Mouse (Mus musculus) neural tube, embryonic 15.5 days (tissue): Measurements from ENCODE around the gene Gm49387. TPM values are rescaled to one million over a fixed set of nuclear protein-coding genes. Genes with fewer than 3 reads are reported as not detected.
"Not testable (repeated sequence)": the region's sequence is repeated elsewhere in the genome, so short reads cannot be mapped to it uniquely, and the experiment has no call there.

Source experiments
- ATAC-seq: fragments of 200-750 bp; cut with Nextera tagmentation; 2 replicates; pipeline ENCODE4 v1.8.0; 2017; ENCODE audit warnings: mild to moderate bottlenecking, moderate TSS enrichment, moderate library complexity; ENCODE audit not compliant: low FRiP score
- H3K27ac ChIP-seq: fragments of 300-500 bp; sonication (generic); replicated peaks from 2 replicates; pipeline ENCODE4 v1.5.1; 2015; ENCODE audit warnings: mild to moderate bottlenecking, inconsistent platforms
- H3K27me3 ChIP-seq: fragments of 300-500 bp; sonication (generic); replicated peaks from 2 replicates; pipeline ENCODE4 v1.6.1; 2015; ENCODE audit warnings: inconsistent platforms
- H3K36me3 ChIP-seq: fragments of 300-500 bp; sonication (generic); 2 replicates; pipeline ENCODE4 v1.6.1; 2015; ENCODE audit warnings: inconsistent platforms
- H3K4me1 ChIP-seq: fragments of 300-500 bp; sonication (generic); 2 replicates; pipeline ENCODE4 v1.6.1; 2015; ENCODE audit warnings: inconsistent platforms
- H3K4me2 ChIP-seq: fragments of 300-500 bp; sonication (generic); 2 replicates; pipeline ENCODE4 v1.6.1; 2015; ENCODE audit warnings: inconsistent platforms, mild to moderate bottlenecking, moderate library complexity
- H3K4me3 ChIP-seq: fragments of 300-500 bp; sonication (generic); replicated peaks from 2 replicates; pipeline ENCODE4 v1.5.1; 2015; ENCODE audit warnings: mild to moderate bottlenecking, inconsistent platforms
- H3K9ac ChIP-seq: fragments of 300-500 bp; sonication (generic); replicated peaks from 2 replicates; pipeline ENCODE4 v1.6.1; 2015; ENCODE audit warnings: mild to moderate bottlenecking, inconsistent platforms
- H3K9me3 ChIP-seq: fragments of 300-500 bp; sonication (generic); replicated peaks from 2 replicates; pipeline ENCODE4 v1.6.1; 2016; ENCODE audit warnings: inconsistent platforms
- WGBS: fragments of 180-500 bp; shearing (Covaris S2); methylation state at CpG from one replicate; pipeline ENCODE4 v1.1.7; 2015; ENCODE audit warnings: mixed read lengths; 5-methylcytosine and 5-hydroxymethylcytosine counted together
- polyA plus RNA-seq: library from polyadenylated mRNA; unstranded; fragments of >200 nt; fragmentation: Nextera tagmentation; extraction: Ambion mirVana; gene quantifications from 2 replicates; pipeline ENCODE4 v1.2.1, GENCODE M21; 2015

Gene Gm49387
- polyA plus RNA-seq, 1 experiment from 2014 or later: 0.59 TPM

GRCm38 (mm10) chr14:31617204-31617603 lies 23.5 kb downstream of the Gm49387 start:
- Histone ChIP-seq H3K9me3 (no peaks in the 10 kb centered on the region), H3K27me3 (no peaks in the 10 kb centered on the region), H3K9ac (no peak overlapping the region), H3K4me3 (no peak overlapping the region), H3K27ac (no peak overlapping the region), H3K4me1 (no peaks in the 10 kb centered on the region), H3K4me2 (no peak overlapping the region), H3K36me3 (no peaks in the 10 kb centered on the region)
- 86% methylated on average over 9 of the region's 9 CpGs for WGBS
- ATAC-seq: no peak

DNA sequence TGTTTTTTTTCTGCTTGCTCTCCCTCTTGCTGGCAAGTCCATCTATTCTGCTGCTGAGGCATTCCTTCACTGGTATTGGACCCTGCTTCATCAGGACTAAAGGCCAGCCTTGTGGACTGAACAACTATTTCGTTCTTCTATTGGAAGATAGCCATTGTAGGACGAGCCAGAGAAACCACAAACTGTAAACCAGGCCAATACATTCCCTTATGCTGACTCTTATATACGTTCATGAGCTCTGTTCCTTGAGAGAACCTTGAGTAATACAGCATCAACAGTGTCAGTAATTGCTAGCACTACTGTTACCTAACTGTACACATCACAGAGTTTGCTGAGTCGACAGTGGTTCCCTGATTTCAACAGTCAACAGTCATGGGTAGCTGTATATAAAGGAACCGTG lies 27.0 kb downstream of the Gm49387 start:
- no peaks in the 10 kb centered on the region for H3K9me3 ChIP-seq
- no peak overlapping the region for H3K4me2 ChIP-seq
- no peaks in the 10 kb centered on the region for H3K36me3 ChIP-seq
- H3K9ac ChIP-seq: no peak overlapping the region
- H3K4me3 ChIP-seq: no peak overlapping the region
- 88% methylated on average over 5 of the region's 5 CpGs for WGBS
- H3K4me1 ChIP-seq: no peaks in the 10 kb centered on the region
- H3K27ac ChIP-seq: no peak overlapping the region
- H3K27me3 ChIP-seq: no peaks in the 10 kb centered on the region
- no peak for ATAC-seq

DNA sequence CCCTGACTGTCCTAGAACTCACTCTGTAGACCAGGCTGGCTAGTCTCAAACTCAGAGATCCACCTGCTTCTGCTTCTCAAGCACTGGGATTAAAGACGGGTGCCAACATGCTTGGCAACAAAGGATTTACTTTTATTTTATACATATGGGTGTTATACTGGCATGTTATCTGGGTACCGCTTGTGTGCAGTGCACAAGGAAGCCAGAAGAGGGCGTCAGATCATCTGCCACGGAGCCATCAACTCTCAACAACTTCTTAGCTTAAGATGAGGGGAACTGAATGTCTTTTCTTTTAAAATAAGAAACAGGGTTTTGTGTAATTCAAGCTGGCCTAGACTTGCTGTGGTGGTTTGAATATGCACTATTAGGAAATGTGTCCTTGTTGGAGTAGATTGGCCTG lies 28.7 kb downstream of the Gm49387 start:
- Histone ChIP-seq H3K27ac (no peak overlapping the region), H3K4me1 (no peaks in the 10 kb centered on the region), H3K9ac (no peak overlapping the region), H3K4me3 (no peak overlapping the region), H3K27me3 (no peaks in the 10 kb centered on the region), H3K4me2 (no peak overlapping the region), H3K9me3 (no peaks in the 10 kb centered on the region), H3K36me3 (no peaks in the 10 kb centered on the region)
- no peak for ATAC-seq
- WGBS: 71% methylated on average over 4 of the region's 4 CpGs

DNA sequence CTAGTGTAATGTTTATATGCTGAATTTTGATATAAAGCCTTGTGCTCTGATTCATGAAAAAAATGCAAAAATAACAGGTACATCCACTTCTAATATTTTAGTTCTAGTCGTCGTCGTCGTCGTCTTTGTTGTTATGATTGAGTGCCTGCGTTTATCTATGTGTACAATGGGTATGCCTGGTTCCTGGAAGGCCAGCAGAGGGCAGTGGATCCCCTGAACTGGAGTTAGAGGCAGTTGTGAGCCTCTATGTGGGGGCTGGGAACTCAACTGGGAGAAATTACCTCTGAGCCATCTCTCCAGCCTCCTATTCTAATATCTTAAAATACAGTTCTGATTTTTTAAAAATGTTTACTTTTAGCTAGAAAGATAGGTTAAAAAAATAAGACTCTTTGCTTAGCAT lies 35.2 kb downstream of the Gm49387 start:
- no peak for ATAC-seq
- Histone ChIP-seq H3K36me3 (no peaks in the 10 kb centered on the region), H3K27ac (no peak overlapping the region), H3K4me1 (no peaks in the 10 kb centered on the region), H3K4me2 (no peak overlapping the region), H3K9ac (no peak overlapping the region), H3K9me3 (no peaks in the 10 kb centered on the region), H3K27me3 (no peaks in the 10 kb centered on the region), H3K4me3 (no peak overlapping the region)
- WGBS: 58% methylated on average over 6 of the region's 6 CpGs

GRCm38 (mm10) chr14:31604916-31605315 lies 35.8 kb downstream of the Gm49387 start:
- H3K27me3 ChIP-seq: no peaks in the 10 kb centered on the region
- H3K4me3 ChIP-seq: no peak overlapping the region
- no peak overlapping the region for H3K4me2 ChIP-seq
- no peaks in the 10 kb centered on the region for H3K36me3 ChIP-seq
- H3K9ac ChIP-seq: no peak overlapping the region
- H3K27ac ChIP-seq: no peak overlapping the region
- ATAC-seq: no peak
- H3K9me3 ChIP-seq: no peaks in the 10 kb centered on the region
- no peaks in the 10 kb centered on the region for H3K4me1 ChIP-seq
- WGBS: 84% methylated on average over 5 of the region's 5 CpGs

DNA sequence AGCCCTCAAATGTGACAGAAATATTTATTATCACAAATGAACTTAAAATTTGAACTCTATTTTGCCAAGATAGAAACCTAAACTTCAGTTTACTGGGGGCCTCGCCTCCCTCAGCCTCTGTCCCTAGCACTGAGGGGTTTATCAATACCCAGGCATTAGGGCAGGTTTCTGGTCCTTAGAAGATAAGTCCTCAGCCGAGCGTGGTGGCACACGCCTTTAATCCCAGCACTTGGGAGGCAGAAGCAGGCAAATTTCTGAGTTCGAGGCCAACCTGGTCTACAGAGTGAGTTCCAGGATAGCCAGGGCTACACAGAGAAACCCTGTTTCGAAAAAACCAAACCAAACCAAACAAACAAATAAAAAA lies 38.1 kb downstream of the Gm49387 start:
- not testable (repeated sequence) for H3K36me3 ChIP-seq, H3K9me3 ChIP-seq, H3K4me2 ChIP-seq, H3K9ac ChIP-seq, ATAC-seq, H3K27ac ChIP-seq, H3K4me1 ChIP-seq, H3K27me3 ChIP-seq, H3K4me3 ChIP-seq
- WGBS: 91% methylated on average over 6 of the region's 6 CpGs

DNA sequence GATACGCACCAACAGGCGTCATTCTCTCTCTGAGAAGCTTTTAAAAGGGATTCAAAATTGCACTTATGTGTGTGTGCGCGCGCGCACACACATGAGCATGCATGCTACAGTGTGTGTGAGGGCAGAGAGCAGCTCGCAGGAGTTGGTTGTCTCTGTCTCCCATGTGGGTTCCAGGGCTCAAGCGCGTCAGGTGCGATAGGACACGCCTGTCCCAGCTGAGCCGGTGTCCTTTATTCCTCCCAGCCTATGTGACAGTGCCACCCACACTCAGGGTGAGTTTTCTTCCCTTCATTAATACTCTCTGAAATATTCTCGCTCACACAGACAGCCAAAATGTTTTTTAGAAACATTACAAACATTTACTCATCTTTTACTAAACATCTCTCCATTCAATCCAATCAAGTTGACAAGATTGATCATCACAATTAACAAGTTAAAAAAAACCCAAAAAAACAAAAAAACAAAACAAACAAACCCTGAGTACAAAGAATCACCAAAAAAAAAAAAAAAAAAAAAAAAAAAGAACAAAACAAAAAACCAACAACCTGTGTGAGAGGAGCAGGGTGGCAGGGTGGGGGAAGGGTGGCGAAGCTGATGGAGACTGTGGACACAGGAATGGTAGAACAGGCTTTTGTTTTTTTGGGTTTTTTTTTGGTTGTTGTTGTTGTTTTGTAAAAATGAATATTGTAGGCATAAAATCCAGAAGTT lies 38.6 kb downstream of the Gm49387 start:
- H3K36me3 ChIP-seq: no peaks in the 10 kb centered on the region
- H3K9ac ChIP-seq: no peak overlapping the region
- 92% methylated on average over 14 of the region's 14 CpGs for WGBS
- no peaks in the 10 kb centered on the region for H3K4me1 ChIP-seq
- H3K9me3 ChIP-seq: no peaks in the 10 kb centered on the region
- no peak for ATAC-seq
- no peaks in the 10 kb centered on the region for H3K27me3 ChIP-seq
- no peak overlapping the region for H3K27ac ChIP-seq
- H3K4me3 ChIP-seq: no peak overlapping the region
- H3K4me2 ChIP-seq: no peak overlapping the region

DNA sequence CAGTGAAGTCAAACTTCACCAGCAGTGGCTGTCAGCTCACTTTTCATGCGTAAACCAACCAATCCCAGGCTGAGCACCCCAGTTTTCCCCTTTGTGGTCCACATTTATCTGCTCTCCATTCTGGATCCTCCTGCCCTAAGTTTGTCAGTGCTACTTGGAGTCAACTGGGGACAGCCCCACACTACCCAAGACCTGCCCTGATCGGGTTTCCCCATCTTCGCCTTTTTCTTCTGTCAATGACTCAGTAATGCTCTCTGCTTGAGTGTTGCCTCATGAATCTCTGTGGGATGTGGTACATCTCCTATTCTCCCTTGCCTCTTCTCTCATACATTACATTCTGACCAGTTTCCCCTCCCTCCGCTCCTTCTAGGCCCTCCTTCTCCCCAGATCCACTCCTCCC lies 43.2 kb downstream of the Gm49387 start:
- Histone ChIP-seq H3K4me2 (no peak overlapping the region), H3K4me1 (no peaks in the 10 kb centered on the region), H3K4me3 (no peak overlapping the region), H3K9ac (no peak overlapping the region), H3K27me3 (no peaks in the 10 kb centered on the region), H3K9me3 (no peaks in the 10 kb centered on the region), H3K36me3 (no peaks in the 10 kb centered on the region), H3K27ac (no peak overlapping the region)
- 97% methylated on average over 4 of the region's 4 CpGs for WGBS
- ATAC-seq: no peak

DNA sequence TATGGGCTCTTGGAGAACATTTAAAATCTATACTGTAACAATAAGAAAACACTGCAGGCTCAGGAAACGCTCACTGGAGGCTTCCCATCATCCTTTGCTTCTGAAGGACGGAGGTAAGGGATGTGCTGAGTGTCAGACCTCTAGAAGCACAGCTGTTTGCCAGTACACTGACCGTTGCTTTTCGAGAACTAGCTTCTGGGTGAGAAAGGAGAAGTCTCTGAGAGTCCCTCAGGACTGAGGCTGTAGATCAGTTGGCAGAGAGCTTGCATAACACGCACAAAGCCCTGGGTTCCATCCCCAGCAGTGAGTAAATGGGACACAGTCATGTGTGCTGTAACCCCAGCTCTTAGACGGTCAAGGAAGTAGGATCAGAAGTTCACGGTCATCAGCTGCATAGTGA lies 44.3 kb downstream of the Gm49387 start:
- H3K36me3 ChIP-seq: no peaks in the 10 kb centered on the region
- WGBS: 82% methylated on average over 7 of the region's 7 CpGs

GRCm38 (mm10) chr14:31594693-31595092 lies 46.0 kb downstream of the Gm49387 start:
- ATAC-seq: no peak
- no peak overlapping the region for H3K4me2 ChIP-seq
- H3K4me1 ChIP-seq: no peaks in the 10 kb centered on the region
- no peaks in the 10 kb centered on the region for H3K27me3 ChIP-seq
- H3K27ac ChIP-seq: no peak overlapping the region
- H3K9ac ChIP-seq: no peak overlapping the region
- H3K9me3 ChIP-seq: no peaks in the 10 kb centered on the region
- 71% methylated on average over 3 of the region's 3 CpGs for WGBS
- no peaks in the 10 kb centered on the region for H3K36me3 ChIP-seq
- no peak overlapping the region for H3K4me3 ChIP-seq

More for the DNA sequence above, 44.3 kb downstream of the Gm49387 start:
- ATAC-seq: no peak
- Histone ChIP-seq H3K4me2 (no peak overlapping the region), H3K4me1 (no peaks in the 10 kb centered on the region), H3K9ac (no peak overlapping the region), H3K27me3 (no peaks in the 10 kb centered on the region), H3K9me3 (no peaks in the 10 kb centered on the region), H3K4me3 (no peak overlapping the region), H3K27ac (no peak overlapping the region)

- ATAC-seq: no peak
- H3K36me3 ChIP-seq: no peaks in the 10 kb centered on the region
- H3K27ac ChIP-seq: no peak overlapping the region
- H3K4me3 ChIP-seq: no peak overlapping the region
- no peak overlapping the region for H3K4me2 ChIP-seq
- 90% methylated on average over 2 of the region's 2 CpGs for WGBS
- no peaks in the 10 kb centered on the region for H3K9me3 ChIP-seq
- H3K27me3 ChIP-seq: no peaks in the 10 kb centered on the region
- no peak overlapping the region for H3K9ac ChIP-seq
- no peaks in the 10 kb centered on the region for H3K4me1 ChIP-seq
These were observed 47.6 kb downstream of the Gm49387 start for GRCm38 (mm10) chr14:31593036-31593435.

DNA sequence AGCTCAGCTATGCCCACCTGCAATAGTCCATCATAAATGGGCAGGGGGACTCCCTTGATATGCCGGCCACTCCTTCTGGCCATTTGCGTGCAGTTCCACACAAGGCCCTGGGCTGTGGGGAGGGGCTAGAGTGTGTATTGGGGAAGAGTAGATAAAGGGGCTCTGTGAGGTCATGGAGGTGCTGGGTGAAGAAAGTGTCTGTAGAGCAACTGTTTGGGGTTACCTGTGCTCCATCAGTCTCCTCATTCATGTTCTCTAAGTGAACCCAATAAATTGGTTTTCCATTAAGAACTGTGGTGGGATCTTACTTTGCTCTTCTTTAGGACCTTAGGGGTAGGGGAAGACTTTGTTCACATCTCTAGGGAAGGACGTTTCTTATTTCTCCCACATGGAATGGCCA lies 49.4 kb downstream of the Gm49387 start, which contains the start of gene Colq:
Colq (minus strand) TSS at position 101 of the 400 bp plus-strand sequence.
- no peak within 1 kb of the TSS for H3K4me2 ChIP-seq
- H3K4me1 ChIP-seq: no peaks in the 10 kb centered on the region
- WGBS: 90% methylated on average over 3 of the region's 3 CpGs
- H3K27ac ChIP-seq: no peak within 1 kb of the TSS
- H3K4me3 ChIP-seq: no peak within 1 kb of the TSS
- no peaks in the 10 kb centered on the region for H3K27me3 ChIP-seq
- no peak within 1 kb of the TSS for H3K9ac ChIP-seq
- H3K9me3 ChIP-seq: no peaks in the 10 kb centered on the region
- no peaks in the 10 kb centered on the region for H3K36me3 ChIP-seq
- ATAC-seq: no peak
